Mouse (Mus musculus) small intestine, adult 2 months (tissue): ENCODE measurements at regions not wholly inside any gene's neighbourhood (a gene's known extent, or its start where the extent isn't known, plus 50 kb on each side); places are given as distances from the start of the nearest gene placed in this dataset.

ENCODE experiments used
- H3K27ac ChIP-seq: fragments of 200-500 bp; 2 replicates; pipeline ENCODE4 v1.5.1; 2012; ENCODE audit warnings: low read depth, low read length, control low read depth, inconsistent platforms; ENCODE audit not compliant: insufficient read depth
- H3K27me3 ChIP-seq: fragments of 200-500 bp; 2 replicates; pipeline ENCODE4 v1.6.1; 2012; ENCODE audit warnings: mild to moderate bottlenecking, moderate library complexity, low read length, inconsistent platforms; ENCODE audit not compliant: control insufficient read depth, insufficient read depth
- H3K36me3 ChIP-seq: fragments of 200-500 bp; 2 replicates; pipeline ENCODE4 v1.6.1; 2012; ENCODE audit warnings: mild to moderate bottlenecking, low read length, control low read depth, inconsistent platforms; ENCODE audit not compliant: control insufficient read depth, insufficient read depth
- H3K4me1 ChIP-seq: fragments of 200-500 bp; 2 replicates; pipeline ENCODE4 v1.6.1; 2012; ENCODE audit warnings: low read length, inconsistent platforms, mixed read lengths; ENCODE audit not compliant: control insufficient read depth, insufficient read depth, insufficient read length
- H3K4me3 ChIP-seq: fragments of 200-500 bp; 2 replicates; pipeline ENCODE4 v1.5.1; 2012; ENCODE audit warnings: low read depth, mild to moderate bottlenecking, control low read depth, inconsistent platforms, low read length, moderate library complexity
- CTCF ChIP-seq: fragments of 200-500 bp; IDR thresholded peaks from 2 replicates; pipeline ENCODE4 v1.5.1; 2012; ENCODE audit warnings: low read depth, mild to moderate bottlenecking, control low read depth, inconsistent platforms, low read length, moderate library complexity, mixed read lengths; ENCODE audit not compliant: insufficient replicate concordance, insufficient read length; ENCODE audit errors: extremely low read depth
- POLR2A ChIP-seq: fragments of 200-500 bp; IDR thresholded peaks from 2 replicates; pipeline ENCODE4 v1.6.1; 2012; ENCODE audit warnings: low read depth, mild to moderate bottlenecking, control low read depth, inconsistent platforms, low read length, moderate library complexity
- WGBS: fragments of 180-500 bp; shearing (Covaris S2); methylation state at CpG from one replicate; pipeline ENCODE4 v1.1.7; 2018; 5-methylcytosine and 5-hydroxymethylcytosine counted together

- H3K27me3 ChIP-seq = no peaks in the 10 kb centered on the region
- 70% methylated on average over 2 of the region's 2 CpGs for WGBS
- H3K4me1 ChIP-seq = no peaks in the 10 kb centered on the region
- TF ChIP-seq POLR2A = no peak
- no peak overlapping the region for H3K4me3 ChIP-seq
- no peaks in the 10 kb centered on the region for H3K36me3 ChIP-seq
- H3K27ac ChIP-seq = no peak overlapping the region
Observed at GRCm38 (mm10) chr13:107621337-107621736, 422.9 kb upstream of the Smim15 start.

GRCm38 (mm10) chr13:107620887-107621286, 423.4 kb upstream of the Smim15 start:
- no peak for TF ChIP-seq CTCF
- TF ChIP-seq POLR2A = no peak
- Histone ChIP-seq H3K36me3 (no peaks in the 10 kb centered on the region), H3K4me3 (no peak overlapping the region), H3K27ac (no peak overlapping the region), H3K27me3 (no peaks in the 10 kb centered on the region), H3K4me1 (no peaks in the 10 kb centered on the region)
- WGBS = 78% methylated on average over 2 of the region's 2 CpGs

GRCm38 (mm10) chr13:107620210-107620609, 424.0 kb upstream of the Smim15 start:
- Histone ChIP-seq H3K27ac (no peak overlapping the region), H3K4me1 (no peaks in the 10 kb centered on the region), H3K36me3 (no peaks in the 10 kb centered on the region), H3K27me3 (no peaks in the 10 kb centered on the region), H3K4me3 (no peak overlapping the region)
- WGBS = 55% methylated on average over 6 of the region's 6 CpGs
- no peak for TF ChIP-seq CTCF
- TF ChIP-seq POLR2A = no peak

- no peak for TF ChIP-seq POLR2A
- no peak for TF ChIP-seq CTCF
- H3K27me3 ChIP-seq = no peaks in the 10 kb centered on the region
- H3K27ac ChIP-seq = no peak overlapping the region
- H3K4me1 ChIP-seq = no peaks in the 10 kb centered on the region
- 35% methylated on average over 9 of the region's 9 CpGs for WGBS
- H3K4me3 ChIP-seq = no peak overlapping the region
- no peaks in the 10 kb centered on the region for H3K36me3 ChIP-seq
Observed at GRCm38 (mm10) chr13:107619430-107619927, 424.8 kb upstream of the Smim15 start.

GRCm38 (mm10) chr13:107618796-107619429, 425.3 kb upstream of the Smim15 start:
- Histone ChIP-seq H3K27ac (no peak overlapping the region), H3K4me3 (no peak overlapping the region), H3K36me3 (no peaks in the 10 kb centered on the region), H3K27me3 (no peaks in the 10 kb centered on the region), H3K4me1 (no peaks in the 10 kb centered on the region)
- no peak for TF ChIP-seq POLR2A
- TF ChIP-seq CTCF = no peak
- 59% methylated on average over 15 of the region's 15 CpGs for WGBS

GRCm38 (mm10) chr13:107618369-107618771, 425.9 kb upstream of the Smim15 start:
- no peak overlapping the region for H3K4me3 ChIP-seq
- no peaks in the 10 kb centered on the region for H3K27me3 ChIP-seq
- 64% methylated on average over 8 of the region's 8 CpGs for WGBS
- TF ChIP-seq CTCF (no peak), POLR2A (no peak)
- no peaks in the 10 kb centered on the region for H3K4me1 ChIP-seq
- no peaks in the 10 kb centered on the region for H3K36me3 ChIP-seq
- H3K27ac ChIP-seq = no peak overlapping the region

- Histone ChIP-seq H3K27me3 (no peaks in the 10 kb centered on the region), H3K27ac (no peak overlapping the region), H3K4me1 (no peaks in the 10 kb centered on the region), H3K4me3 (no peak overlapping the region), H3K36me3 (no peaks in the 10 kb centered on the region)
- 71% methylated on average over 2 of the region's 2 CpGs for WGBS
- TF ChIP-seq CTCF (no peak), POLR2A (no peak)
Observed at GRCm38 (mm10) chr13:107617582-107617981, 426.7 kb upstream of the Smim15 start.

- Histone ChIP-seq H3K27me3 (no peaks in the 10 kb centered on the region), H3K4me1 (no peaks in the 10 kb centered on the region), H3K4me3 (no peak overlapping the region), H3K36me3 (no peaks in the 10 kb centered on the region), H3K27ac (no peak overlapping the region)
- TF ChIP-seq CTCF (no peak), POLR2A (no peak)
- 64% methylated on average over 4 of the region's 4 CpGs for WGBS
Observed at GRCm38 (mm10) chr13:107616775-107617174, 427.5 kb upstream of the Smim15 start.
